Mouse (Mus musculus) adrenal gland, postnatal 36 days (tissue): Measurements from ENCODE around the gene Snx6. TPM values are rescaled to one million over a fixed set of nuclear protein-coding genes. Genes with fewer than 3 reads are reported as not detected.
"Not testable (repeated sequence)": the region's sequence is repeated elsewhere in the genome, so short reads cannot be mapped to it uniquely, and the experiment has no call there.

Source experiments
- DNase-seq, 2 experiments: peaks; one replicate each; pipeline ENCODE4 v3.0.0; 2021; ENCODE audit warnings: mixed read lengths in 1 of 2
- total RNA-seq, 2 experiments: library from RNA; stranded (reverse); gene quantifications; 2 replicates each; pipeline ENCODE4 v1.2.3; 2021

Gene Snx6
- total RNA-seq, 2 experiments from 2014 or later: 62.8 to 67.5 TPM

DNA sequence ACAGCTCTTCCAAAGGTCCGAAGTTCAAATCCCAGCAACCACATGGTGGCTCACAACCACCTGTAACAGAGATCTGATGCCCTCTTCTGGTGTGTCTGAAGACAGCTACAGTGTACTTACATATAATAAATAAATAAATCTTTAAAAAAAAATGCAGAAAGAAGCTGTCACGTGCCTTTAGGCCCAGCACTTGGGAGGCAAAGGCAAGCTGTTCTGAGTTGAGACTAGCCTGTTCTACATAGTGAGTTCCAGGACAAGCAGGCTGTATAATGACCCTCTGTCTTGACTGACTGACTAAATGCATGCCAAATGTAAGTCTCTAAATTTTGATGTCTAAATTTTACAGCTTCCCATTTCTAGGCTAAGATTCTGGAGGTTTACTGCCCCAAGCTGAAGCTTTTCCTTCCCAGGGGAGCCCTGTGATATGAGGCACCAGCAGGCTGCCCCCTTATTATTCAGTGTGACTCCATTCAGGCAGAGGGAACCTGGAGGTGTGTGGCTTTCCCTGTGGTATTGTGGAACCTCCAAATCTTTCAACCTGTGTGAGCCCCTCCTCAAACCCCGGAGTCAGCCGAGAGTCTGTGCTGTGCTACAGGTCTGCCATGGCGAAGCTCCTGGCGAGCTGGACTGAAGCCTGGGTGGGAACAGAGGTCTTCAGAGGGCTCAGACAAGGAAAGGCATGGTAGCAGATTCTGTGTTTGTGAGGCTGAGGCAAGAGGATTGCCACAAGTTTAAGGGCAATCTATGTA is 9.9 kb upstream of the Snx6 start:
- no peak for DNase-seq

DNA sequence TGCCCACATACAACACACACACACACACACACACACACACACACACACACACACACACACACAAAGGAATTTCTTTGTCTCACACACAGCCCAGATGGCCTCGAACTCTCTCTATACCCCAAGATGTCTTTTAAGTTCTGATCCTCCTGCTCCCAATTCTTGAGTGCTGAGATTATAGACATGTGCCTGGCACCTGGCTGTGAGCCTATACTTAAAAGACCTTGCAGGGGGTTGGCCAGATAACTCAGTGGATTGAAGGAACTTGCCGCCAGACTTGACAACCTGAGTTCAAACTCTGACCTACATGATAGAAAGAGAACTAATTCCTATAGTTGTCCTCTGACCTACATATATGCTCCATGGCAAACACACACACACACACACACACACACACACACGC is 8.0 kb upstream of the Snx6 start:
- no peak for DNase-seq

DNA sequence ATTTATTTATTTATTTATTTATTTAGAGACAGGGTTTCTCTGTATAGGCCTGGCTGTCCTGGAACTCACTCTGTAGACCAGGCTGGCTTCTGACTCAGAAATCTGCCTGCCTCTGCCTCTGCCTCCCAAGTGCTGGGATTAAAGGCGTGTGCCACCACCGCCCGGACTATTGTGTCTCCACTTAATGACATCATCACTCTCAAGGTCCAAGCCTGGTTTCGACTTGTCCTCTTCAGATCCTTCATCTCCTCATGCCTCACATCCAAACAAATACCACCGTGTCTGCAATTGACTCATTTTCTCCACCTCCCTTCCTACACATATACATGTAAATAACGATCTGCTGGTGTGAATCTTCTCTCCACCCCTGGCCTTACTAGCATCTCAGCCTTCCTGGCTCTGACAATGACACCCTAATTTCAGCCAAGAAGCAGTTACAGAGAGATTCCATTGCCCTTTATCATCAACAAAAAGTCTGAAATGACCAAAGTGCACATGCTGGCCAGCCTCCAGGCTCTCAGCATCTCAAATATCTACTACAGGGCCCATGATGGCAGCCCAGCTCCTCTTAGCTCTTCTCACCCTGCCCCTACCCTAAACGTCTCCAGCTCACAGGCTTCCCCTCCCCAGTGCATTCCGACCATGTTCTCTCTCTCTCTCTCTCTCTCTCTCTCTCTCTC is 1.2 kb upstream of the Snx6 start:
- no peak for DNase-seq

DNA sequence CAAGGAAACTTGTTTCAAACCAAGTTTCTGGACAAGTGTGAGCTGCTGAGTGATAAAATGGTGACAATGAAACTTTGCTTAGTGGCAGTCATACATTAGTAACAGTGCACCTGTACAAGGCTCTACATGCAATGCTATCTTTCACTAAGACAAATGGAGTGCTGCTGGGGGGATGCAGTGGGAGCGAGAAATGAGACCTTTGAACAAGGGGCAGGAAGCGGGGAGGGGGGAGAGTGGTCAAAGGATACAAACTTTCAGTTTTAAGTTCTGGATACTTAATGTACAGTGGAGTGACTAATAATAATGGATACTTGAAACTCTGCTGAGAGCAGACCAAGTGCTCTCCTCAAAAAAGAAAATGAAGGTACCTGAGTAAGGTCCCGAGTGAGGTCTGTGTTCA is 1.1 kb downstream of the Snx6 start:
- DNase-seq: no peak

DNA sequence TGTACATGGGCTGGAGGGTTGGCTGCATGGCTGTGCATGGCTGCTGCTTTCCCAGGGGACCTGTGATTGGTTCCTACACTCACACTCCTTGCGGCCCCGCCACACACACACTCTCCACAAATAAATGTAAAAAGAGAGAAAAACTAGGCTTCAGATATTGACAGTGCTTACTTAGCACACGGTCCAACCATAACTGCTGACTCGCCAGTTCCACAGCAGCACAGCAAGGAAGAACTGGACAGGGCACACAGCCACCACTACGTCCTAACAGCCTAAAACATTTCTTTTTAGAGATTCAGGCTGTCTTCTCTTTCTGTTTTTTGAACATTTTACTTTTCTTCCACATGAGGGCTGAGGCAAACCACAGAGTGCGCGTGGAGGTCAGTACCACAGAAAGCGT is 4.0 kb downstream of the Snx6 start:
- DNase-seq: no peak

DNA sequence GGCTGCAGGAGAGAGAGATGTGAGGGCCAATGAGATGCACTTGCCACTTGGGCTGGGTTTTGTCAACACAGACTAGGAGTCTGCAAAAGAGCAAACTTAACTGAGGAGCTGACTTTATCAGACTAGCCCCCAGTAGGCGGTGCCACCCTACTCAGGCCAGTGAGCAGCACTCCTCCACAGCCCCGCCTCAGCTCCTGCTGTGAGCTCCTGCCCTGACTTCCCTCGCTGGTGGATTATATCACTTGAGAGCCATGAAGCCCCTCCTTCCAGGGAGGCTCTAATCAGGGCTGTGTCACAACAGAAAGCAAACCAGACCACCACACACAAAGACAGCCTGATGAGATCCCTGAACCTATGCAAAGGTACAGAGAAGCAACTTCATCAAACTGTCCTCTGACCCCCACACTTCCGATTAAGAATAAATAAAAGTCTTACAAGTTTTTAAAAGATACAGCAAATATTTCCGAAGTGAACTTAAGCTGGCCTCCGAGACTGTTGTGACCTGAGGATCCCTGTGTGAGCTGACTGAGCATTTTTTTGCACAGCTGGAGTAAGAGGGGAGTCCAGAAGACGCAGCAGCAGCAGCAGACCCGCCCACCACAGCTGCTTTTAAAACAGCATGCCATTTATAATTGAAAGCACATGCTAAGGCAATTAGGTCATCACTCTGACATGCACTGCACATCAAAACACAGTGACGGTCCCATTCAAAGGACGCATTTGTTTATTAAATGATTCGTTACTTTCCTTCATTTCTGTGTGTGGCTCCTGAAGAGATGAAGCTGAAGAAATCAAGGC is 6.0 kb downstream of the Snx6 start:
- peak in 1 of 2 experiments; percentile 28 for DNase-seq

DNA sequence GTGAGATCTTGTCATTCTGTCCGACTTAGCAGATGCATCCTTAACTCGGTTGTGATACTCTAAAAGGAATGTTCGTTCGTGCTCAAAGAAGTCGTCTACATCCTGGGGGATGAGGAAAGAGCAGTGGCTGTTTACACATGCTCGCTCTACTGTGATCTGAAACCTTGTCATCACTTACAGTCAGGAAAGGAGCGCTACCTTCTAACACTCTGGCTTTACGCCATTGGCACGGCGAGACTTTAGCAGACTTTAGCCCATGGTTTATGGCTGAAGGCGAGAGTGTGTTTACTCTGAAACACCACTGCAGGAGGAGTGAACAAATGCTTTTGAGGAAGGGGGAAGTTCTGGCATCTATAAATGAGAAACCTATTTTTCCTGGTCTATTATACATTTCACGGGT is 31.9 kb downstream of the Snx6 start:
- DNase-seq: no peak

DNA sequence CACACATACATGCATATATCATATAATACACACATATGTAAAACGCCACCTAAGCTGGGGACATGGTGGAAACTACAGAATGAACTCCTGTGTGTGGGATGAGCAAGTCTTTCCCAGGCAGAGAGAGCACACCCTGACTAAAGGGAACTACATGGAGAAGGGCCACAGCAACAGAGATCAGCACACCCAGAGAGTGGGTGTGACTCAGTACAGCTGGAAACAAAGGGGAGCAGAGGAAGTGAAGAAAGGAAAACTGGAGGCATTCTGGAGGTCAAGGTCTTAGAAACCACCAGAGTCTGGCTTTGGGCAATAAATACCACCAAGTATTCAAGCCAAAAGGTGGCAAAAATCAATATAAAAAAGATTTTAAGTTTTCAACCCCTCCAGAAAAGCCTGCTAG is 34.8 kb downstream of the Snx6 start:
- no peak for DNase-seq

DNA sequence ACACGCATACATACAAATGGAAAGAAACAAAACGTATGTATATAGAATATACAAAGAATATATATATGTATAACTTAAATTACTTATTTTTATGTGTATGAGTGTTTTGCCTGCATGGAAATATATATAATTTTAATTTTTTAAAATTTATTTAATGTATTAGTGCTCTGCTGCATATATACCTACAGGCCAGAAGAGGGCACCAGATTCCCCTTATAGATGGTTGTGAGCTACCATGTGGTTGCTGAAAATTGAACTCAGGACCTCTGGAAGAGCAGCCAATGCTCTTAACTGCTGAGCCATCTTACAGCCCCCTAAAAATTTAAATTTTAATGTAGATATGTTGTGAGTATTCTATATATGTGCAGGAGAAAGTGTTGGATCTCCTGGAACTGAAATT is 36.7 kb downstream of the Snx6 start:
- no peak for DNase-seq

DNA sequence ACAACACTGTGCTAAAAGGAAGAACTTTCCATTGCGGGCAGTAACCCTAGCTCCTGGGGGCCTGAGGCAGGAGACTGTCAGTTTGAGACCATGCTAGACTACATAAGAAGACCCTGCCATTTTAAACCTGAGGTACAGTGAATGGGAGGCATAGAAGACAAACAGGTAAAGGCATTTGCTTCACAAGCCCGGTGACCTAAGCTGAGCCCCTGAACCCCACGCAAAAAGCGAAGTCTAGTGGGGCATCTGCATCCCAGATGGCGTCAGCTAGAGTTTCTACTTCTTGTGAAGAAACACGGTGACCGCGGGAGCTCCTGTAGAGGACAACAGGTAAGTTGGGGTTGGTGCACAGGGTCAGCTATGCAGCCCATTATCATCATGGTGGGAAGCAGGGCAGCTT is 46.9 kb downstream of the Snx6 start:
- no peak for DNase-seq

DNA sequence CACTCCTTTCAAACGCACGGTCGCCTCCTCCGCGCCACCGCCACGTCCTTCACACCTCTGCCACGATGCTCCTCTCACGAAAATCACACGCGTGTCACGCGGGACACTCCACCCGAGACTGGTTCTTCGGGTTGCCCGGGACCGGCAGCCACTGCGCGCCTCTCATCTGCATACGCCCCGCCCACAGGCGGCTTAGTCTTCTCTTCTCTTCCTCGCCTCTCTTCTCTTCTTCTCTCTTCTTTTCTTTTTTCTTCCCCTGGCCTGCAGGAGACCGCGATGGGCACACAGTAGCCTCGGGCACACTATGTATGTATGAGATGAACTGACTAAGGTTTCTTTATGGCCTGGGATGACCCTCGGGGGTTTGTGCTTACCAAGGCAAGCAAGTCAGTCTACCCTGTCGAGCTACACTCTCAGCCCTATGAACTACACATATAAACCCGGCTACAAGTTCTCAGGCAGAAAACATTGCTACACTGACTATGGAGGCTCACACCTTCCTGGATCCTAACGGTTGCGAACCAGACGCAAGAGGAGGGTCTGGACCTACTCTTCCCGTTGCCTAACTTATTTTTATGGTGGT is 56.8 kb downstream of the Snx6 start:
- peak in 1 of 2 experiments; percentile 4 for DNase-seq

DNA sequence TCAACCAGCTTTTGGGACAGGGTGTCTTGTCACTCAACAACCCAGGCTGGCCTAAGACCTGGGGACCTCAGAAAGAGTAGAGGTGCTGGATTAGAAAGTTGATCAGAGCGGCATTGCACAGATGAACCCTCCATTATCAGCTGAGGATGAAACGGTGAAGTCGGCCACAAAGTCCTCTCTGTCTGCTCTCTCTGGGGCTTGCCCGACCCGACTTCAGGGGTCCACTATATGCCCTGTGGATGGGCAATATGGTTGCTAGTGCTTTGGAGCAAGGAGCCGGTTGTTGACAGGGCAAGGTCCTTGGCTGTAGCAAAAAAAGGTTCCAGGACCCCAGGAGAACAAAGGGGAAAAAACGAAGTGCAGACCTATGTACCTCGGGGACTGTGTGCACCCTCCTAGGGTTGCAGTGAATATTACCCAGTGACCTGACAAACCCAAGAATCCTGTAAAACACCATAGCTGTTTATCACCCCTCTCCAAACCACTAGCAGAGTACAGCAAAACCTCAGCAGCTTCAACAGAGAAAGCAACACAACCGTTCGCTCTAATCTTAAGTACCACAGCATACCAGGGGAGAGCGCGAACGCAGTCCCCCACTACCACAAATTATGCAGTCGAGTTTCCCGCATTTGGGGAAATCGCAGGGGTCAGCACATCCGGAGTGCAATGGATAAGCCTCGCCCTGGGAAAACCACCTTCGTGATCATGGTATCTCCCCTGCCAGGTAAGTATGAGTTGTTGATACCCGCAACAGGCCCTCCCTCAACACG is 57.4 kb downstream of the Snx6 start:
- DNase-seq: not testable (repeated sequence)

DNA sequence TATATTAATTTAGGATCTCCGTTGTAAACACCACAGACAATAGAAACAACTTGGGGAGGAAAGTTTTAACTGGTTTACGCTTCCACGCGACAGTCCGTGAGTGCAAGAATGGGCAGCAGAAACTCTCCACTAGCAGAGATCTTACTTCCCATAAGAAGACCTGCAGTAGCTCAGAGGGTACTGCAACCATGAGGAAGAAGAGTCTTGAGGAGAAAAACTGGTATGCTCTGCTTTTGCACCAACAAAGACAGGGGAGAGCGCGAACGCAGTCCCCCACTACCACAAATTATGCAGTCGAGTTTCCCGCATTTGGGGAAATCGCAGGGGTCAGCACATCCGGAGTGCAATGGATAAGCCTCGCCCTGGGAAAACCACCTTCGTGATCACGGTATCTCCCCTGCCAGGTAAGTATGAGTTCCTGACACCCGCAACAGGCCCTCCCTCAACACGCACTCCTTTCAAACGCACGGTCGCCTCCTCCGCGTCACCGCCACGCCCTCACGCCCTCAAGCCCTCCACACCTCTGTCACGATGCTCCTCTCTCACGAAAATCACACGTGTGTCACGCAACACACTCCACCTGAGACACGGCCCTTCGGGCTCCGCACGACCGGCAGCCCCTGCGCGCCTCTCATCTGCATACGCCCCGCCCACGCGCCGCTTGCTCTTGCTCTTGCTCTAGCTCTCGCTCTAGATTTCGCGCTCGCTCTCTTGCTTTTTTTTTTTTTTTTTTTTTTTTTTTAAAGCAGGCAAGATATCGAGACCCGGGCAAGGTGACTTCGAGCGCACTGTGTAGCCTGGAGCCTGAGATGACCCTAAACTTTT is 61.0 kb downstream of the Snx6 start:
- peak; percentile 15 to 34 for DNase-seq

DNA sequence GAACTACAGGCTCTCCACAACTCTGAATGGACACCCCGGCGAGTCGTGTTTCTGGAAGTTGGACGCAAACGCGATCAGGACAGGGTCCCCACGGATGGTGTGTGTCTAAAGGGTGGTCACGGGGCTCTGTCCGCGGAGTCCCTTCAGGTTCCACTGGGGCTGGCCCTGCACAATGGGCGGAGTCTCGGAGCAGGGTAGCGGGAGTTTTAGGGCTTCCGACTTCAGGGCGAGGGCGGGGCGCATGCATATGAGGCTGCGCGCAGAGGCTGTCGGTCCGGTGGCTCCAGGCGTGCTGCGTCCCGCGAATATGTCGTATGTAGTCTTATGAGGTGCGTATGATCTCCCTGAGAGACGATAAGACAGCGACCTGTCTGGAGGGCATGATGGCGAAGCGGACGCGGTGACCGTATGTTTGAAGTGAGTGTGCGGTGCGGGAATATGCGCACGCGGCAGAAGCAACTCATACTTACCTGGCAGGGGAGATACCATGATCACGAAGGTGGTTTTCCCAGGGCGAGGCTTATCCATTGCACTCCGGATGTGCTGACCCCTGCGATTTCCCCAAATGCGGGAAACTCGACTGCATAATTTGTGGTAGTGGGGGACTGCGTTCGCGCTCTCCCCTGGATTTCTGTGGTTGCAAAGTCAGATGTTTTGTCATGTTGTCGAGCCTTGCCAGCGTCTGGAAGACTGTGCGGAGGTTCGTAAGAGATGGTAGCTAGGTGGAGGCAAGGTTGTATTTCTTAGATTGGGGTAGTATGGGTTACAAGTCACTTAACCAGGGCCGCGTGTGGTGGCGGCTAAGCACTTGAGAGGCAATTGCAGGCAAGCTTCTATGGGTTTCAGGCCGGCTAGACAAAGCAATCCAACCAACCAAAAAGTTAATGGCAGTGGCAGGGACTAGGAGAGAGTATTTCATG is 66.1 kb downstream of the Snx6 start:
- not testable (repeated sequence) for DNase-seq

DNA sequence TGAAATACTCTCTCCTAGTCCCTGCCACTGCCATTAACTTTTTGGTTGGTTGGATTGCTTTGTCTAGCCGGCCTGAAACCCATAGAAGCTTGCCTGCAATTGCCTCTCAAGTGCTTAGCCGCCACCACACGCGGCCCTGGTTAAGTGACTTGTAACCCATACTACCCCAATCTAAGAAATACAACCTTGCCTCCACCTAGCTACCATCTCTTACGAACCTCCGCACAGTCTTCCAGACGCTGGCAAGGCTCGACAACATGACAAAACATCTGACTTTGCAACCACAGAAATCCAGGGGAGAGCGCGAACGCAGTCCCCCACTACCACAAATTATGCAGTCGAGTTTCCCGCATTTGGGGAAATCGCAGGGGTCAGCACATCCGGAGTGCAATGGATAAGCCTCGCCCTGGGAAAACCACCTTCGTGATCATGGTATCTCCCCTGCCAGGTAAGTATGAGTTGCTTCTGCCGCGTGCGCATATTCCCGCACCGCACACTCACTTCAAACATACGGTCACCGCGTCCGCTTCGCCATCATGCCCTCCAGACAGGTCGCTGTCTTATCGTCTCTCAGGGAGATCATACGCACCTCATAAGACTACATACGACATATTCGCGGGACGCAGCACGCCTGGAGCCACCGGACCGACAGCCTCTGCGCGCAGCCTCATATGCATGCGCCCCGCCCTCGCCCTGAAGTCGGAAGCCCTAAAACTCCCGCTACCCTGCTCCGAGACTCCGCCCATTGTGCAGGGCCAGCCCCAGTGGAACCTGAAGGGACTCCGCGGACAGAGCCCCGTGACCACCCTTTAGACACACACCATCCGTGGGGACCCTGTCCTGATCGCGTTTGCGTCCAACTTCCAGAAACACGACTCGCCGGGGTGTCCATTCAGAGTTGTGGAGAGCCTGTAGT is 76.4 kb downstream of the Snx6 start:
- DNase-seq: not testable (repeated sequence)

DNA sequence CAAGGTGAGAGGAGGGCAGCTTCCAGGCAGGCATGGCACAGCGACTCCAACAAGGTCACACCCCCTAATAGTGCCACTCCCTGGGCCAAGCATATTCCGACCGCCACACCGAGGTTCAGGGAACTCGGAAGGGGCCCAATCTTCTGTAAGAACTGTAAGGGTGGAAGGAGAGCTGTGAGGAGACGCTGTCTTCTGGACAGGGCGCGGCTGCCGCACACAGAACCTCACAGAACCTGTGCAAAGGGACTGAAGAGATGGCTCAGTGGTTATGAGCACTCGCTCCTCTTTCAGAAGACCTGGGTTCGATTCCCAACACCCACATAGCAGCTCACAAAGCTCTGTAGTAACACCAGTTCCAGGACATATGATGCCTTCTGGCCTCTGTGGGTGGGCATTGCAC is 78.0 kb downstream of the Snx6 start:
- not testable (repeated sequence) for DNase-seq

DNA sequence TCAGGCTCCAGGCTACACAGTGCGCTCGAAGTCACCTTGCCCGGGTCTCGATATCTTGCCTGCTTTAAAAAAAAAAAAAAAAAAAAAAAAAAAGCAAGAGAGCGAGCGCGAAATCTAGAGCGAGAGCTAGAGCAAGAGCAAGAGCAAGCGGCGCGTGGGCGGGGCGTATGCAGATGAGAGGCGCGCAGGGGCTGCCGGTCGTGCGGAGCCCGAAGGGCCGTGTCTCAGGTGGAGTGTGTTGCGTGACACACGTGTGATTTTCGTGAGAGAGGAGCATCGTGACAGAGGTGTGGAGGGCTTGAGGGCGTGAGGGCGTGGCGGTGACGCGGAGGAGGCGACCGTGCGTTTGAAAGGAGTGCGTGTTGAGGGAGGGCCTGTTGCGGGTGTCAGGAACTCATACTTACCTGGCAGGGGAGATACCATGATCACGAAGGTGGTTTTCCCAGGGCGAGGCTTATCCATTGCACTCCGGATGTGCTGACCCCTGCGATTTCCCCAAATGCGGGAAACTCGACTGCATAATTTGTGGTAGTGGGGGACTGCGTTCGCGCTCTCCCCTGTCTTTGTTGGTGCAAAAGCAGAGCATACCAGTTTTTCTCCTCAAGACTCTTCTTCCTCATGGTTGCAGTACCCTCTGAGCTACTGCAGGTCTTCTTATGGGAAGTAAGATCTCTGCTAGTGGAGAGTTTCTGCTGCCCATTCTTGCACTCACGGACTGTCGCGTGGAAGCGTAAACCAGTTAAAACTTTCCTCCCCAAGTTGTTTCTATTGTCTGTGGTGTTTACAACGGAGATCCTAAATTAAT is 81.5 kb downstream of the Snx6 start:
- DNase-seq: peak in 1 of 2 experiments; percentile 17

DNA sequence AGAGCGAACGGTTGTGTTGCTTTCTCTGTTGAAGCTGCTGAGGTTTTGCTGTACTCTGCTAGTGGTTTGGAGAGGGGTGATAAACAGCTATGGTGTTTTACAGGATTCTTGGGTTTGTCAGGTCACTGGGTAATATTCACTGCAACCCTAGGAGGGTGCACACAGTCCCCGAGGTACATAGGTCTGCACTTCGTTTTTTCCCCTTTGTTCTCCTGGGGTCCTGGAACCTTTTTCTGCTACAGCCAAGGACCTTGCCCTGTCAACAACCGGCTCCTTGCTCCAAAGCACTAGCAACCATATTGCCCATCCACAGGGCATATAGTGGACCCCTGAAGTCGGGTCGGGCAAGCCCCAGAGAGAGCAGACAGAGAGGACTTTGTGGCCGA is 85.0 kb downstream of the Snx6 start:
- not testable (repeated sequence) for DNase-seq
